ENCODE assay signal across 6 mouse cellular contexts in genomic region chr7:83568815-83569214, GRCm38 (mm10).
"Had no signal": no experiment of that assay in that cellular context is flagged by ENCODE, and none has a peak within 500 bp of the region (broad histone marks: within the 10 kb centered on the region; RNA-seq: fewer than 3 reads in every experiment).

No protein-coding gene starts in this region.

- H3K9ac ChIP-seq: limb, embryonic 15.5 days; liver, embryonic 12.5 days; lung, embryonic 14.5 days; midbrain, embryonic 13.5 days had no signal

- H3K27ac ChIP-seq: limb, embryonic 15.5 days; liver, embryonic 12.5 days; midbrain, embryonic 13.5 days; stomach, postnatal 0 days had no signal

- H3K4me3 ChIP-seq: limb, embryonic 15.5 days; liver, embryonic 12.5 days; megakaryocyte, embryonic 14.5 days; midbrain, embryonic 13.5 days had no signal

- H3K36me3 ChIP-seq: limb, embryonic 15.5 days; liver, embryonic 12.5 days; midbrain, embryonic 13.5 days had no signal

- H3K27me3 ChIP-seq: limb, embryonic 15.5 days; liver, embryonic 12.5 days; midbrain, embryonic 13.5 days had no signal

- H3K4me1 ChIP-seq: limb, embryonic 15.5 days; liver, embryonic 12.5 days had no signal

- H3K4me2 ChIP-seq: limb, embryonic 15.5 days; liver, embryonic 12.5 days; lung, embryonic 14.5 days; midbrain, embryonic 13.5 days had no signal

- H3K9me3 ChIP-seq: limb, embryonic 15.5 days; liver, embryonic 12.5 days; megakaryocyte, embryonic 14.5 days; midbrain, embryonic 13.5 days had no signal

- ATAC-seq: liver, embryonic 12.5 days had no signal
